Mouse (Mus musculus): ENCODE results near the gene Olfr1418. TPM values are rescaled to one million over a fixed set of nuclear protein-coding genes. Genes with fewer than 3 reads are reported as not detected.
"Not testable (repeated sequence)": the region's sequence is repeated elsewhere in the genome, so short reads cannot be mapped to it uniquely, and the experiment has no call there.

Gene Olfr1418
- total RNA-seq (2015; ENCODE audit: low replicate concordance) (not detected in 2 replicates), total RNA-seq (2017; ENCODE audit: low replicate concordance) (not detected in 2 replicates)

DNA sequence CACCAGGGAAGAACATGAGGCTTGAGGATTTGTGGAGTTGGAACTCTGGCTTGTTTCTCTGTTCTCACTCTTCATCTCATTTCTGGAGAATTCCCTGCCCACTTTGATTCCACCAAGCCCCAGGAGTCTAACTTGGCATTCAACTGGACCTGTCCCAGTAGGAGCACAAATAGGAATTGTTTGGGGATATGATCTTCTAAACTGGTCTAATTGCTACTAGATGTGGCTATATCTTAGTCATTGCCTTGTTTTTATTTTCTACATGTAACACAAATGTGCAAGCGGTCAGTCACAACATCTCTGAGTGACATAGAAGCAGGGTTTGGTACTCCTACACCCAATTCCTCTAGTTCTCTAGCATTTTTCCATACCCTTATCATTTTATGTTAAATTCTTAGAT lies at the start of gene Olfr1418:
Gene Olfr1418 (minus strand): TSS at position 101 of the 400 bp plus-strand sequence.
- ATAC-seq (replicated peaks; ENCODE audit: low FRiP score, poor library complexity, severe bottlenecking): no peak

DNA sequence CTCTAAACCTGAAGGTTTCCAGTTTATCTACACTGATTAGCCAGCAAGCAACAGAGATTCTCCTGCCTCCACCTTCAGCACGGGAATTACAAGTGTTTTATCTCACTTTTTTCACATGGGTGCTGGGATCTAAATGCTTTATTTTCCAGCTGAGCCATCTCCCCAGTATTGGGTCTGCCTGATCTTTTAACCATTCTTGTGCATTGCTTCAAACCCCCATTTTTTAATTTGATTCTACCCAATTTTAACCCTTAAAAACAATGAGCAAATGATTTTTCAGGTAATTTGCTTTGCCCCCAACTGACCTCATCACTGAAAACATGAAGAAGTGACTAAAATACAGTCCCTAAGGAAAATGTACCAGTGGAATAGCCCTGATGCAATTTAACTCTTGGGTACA lies 25.4 kb upstream of the Olfr1418 start, which contains the start of gene Olfr1420:
Gene Olfr1420 (plus strand): TSS at position 301 of the 400 bp plus-strand sequence.
- no peak for ATAC-seq (replicated peaks; ENCODE audit: low FRiP score, poor library complexity, severe bottlenecking)

DNA sequence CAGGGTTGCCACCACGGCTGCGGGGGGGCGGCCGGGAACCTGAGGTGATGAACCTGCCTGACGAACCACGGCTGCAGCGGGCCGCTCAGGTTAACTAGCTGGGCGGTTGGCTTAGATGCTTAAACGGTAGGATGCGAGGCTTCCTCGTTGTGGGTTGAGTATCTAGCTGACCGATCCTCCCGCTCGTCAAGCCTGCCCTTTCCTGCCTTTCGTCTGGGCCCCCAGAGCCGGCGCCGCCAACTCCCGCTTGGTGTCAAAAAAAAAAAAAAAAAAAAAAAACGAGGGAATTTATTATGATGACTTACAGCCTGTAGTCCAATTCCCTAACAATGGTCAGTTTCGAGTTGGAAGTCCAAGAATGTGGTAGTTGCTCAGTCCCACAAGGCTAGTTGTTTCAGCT lies 17.5 kb upstream of the Olfr1418 start:
- not testable (repeated sequence) for ATAC-seq (replicated peaks; ENCODE audit: low FRiP score, poor library complexity, severe bottlenecking)

DNA sequence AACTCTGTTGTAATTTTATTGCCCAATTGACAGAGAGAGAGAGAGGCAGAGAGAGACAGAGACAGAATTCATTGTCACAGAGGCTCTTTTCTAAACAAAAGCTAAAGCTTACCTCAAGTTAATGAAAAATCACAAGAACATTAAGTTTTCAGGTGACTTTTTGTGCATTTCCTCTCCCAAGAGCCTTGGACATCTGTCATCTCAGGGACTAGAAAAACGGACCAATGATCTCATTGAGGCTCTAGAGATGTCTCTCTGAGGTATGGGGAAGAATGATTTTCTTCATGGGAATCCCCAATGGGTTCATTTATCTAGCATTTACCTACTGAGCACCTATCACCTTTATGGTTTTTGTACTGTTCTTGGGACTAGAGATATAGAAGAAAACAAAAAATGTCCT lies 14.1 kb upstream of the Olfr1418 start, which contains the start of gene Olfr1419:
Gene Olfr1419 (minus strand): TSS at position 101 of the 400 bp plus-strand sequence.
- ATAC-seq (replicated peaks; ENCODE audit: low FRiP score, poor library complexity, severe bottlenecking): no peak

DNA sequence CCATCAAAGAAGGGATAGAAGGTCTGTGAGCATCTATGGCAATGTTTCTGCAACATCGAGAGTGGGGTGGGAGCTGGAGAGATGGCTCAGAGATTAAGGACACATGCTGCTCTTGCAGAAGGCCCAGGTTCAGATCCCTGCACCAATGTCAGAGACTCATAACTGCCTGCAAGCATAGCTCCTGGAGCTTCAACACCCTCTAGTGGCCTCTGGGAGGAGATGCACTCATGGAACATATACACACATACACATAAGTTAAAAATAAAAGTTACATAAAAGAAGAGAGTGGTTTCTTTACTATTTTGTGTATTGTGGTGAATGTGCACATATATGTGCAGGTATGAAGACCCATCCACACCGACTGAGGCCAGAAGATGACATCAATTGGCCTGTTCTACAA lies 7.0 kb upstream of the Olfr1418 start:
- ATAC-seq (replicated peaks; ENCODE audit: low FRiP score, poor library complexity, severe bottlenecking): no peak

DNA sequence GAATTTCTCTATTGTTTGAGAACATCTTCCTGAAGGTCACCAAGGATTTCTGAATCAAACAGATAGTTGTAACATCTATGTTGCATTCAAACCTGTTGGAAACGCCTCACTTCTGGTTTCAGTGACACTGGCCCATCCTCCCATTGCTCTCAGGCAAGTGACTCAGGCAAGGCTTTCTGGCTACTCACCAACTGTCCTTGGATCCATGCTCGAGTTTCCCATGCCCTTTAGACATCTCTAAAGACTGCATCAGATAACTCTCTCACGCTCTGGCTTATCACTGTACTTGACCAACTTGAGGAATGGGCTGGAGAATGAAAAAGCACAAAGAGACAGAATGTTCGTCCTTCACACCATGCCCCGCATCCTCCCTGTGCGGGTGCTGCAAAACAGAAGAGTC lies 4.4 kb downstream of the Olfr1418 start:
- no peak for ATAC-seq (replicated peaks; ENCODE audit: low FRiP score, poor library complexity, severe bottlenecking)

DNA sequence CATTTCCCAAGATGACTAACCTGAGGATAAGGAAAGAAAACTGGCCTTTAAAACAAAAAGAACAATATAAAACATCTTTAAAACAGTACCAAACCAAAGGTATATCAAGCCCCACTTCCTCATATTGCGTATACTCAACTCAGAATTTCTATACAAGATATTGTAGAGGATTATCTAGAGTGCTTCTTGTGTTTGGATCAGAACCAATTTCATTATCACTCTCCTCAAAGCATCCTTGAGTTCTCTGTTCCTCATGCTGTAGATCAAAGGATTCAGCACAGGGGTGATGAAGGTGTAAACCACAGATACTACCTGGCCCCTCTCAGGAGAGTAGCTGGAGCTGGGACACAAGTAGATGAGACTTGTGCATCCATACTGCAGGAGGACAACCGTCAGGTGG lies 6.0 kb downstream of the Olfr1418 start:
- no peak for ATAC-seq (replicated peaks; ENCODE audit: low FRiP score, poor library complexity, severe bottlenecking)

DNA sequence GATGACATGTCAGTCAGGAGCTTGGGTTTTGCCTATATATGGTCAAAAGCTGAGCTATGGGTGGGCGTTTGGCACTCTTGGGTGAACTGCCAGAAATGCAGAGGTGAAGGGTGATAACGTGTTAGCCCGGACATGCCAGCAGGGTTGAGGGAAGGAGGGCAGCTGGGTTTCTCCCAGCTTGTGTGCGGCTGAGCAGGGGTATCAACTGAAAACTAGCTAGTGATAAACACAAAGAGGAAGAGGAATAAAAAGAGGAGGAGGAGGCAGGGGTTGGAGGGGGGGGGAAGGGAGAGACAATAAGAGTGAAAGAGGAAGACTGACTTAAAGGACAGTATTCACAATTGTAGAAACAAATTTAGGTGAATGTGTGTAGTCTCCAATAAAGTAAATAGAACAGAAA lies 8.2 kb downstream of the Olfr1418 start:
- ATAC-seq (replicated peaks; ENCODE audit: low FRiP score, poor library complexity, severe bottlenecking): no peak

DNA sequence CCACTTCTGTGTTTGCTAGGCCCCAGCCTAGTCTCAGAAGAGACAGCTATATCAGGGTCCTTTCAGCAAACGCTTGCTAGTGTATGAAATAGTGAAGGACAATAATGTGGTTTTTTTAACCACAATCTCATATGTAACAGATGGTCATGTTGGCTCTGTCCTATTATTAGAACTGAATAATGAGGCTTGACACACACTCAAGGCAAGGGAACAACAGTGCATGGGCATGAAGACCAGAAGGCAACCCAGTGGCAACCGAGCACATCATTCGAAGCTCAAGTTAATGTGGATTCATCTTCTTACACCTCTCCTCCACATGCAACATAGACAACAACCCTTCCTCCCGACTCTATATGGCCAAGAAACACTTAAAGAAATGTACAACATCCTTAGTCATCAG lies 14.5 kb downstream of the Olfr1418 start:
- no peak for ATAC-seq (replicated peaks; ENCODE audit: low FRiP score, poor library complexity, severe bottlenecking)

DNA sequence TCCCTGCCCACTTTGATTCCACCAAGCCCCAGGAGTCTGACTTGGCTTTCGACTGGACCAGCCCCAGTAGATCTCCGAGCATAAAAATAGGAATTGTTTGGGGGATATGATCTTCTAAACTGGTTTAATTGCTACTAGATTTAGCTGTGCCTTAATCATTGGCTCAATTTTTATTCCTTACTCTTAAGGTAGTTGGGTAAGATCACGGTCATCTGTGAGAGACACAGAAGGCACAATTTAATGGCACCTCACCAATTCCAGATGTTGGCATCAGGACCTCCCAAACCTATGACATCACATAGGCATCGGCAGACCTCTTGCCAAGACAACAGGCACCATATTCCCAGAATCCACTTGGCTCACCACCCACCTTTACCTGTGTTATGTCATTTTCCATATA lies 21.7 kb downstream of the Olfr1418 start, which contains the start of gene Olfr1417:
Gene Olfr1417 (minus strand): TSS at position 101 of the 400 bp plus-strand sequence.
- no peak for ATAC-seq (replicated peaks; ENCODE audit: low FRiP score, poor library complexity, severe bottlenecking)

DNA sequence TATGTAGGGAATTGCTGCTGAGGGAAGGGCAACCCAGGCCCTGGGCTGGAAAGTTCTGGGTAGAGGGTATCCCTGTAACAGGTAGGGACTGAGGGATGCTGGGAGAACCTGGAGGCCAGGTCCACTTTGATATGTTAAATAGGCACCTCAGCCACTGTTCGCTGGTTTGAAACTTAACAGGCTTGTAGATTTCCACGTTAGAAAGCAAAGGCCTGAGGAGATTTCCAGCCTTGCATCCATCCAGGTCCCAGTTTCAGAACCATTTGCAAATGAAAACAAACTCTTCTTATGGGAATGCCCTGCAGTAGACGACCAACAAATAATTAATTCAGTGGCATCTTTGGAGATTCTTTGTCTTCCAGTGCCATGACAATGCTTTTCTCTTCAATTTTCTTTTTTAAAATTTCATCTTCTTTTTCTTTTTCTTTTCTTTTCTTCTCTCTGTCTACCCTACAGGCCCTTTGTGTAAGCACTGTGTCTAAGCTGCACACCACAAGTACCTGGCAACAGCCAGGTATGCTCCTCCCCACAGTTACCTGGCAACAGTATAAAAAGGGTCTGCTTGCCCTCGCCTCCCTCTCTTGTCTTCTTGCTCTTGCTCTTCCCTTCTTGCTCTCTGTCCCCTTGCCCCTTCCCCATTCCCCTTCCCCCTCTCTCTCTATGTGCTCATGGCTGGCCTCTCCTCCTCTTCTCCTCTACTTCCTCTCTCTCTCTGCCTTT lies 37.4 kb downstream of the Olfr1418 start:
- ATAC-seq (replicated peaks; ENCODE audit: low FRiP score, poor library complexity, severe bottlenecking): no peak

DNA sequence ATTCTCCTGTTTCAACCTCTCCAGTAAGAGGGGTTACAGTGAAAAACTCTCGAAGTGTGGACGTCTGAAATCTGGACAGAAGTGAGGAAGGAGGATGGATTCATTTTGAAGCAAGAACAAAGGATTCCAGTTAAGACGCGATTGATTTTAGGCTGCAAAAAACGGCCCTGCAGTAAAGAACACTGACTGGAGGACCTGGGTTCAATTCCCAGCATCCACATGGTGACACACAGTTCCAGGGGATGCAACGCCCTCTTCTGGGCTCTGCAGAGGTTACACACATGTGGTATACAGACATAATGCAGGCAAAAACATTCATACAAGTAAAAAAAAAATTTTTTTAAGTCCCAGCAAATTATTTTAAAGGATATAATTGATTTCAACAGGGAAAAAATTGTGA lies 40.7 kb downstream of the Olfr1418 start:
- ATAC-seq (replicated peaks; ENCODE audit: low FRiP score, poor library complexity, severe bottlenecking): no peak

DNA sequence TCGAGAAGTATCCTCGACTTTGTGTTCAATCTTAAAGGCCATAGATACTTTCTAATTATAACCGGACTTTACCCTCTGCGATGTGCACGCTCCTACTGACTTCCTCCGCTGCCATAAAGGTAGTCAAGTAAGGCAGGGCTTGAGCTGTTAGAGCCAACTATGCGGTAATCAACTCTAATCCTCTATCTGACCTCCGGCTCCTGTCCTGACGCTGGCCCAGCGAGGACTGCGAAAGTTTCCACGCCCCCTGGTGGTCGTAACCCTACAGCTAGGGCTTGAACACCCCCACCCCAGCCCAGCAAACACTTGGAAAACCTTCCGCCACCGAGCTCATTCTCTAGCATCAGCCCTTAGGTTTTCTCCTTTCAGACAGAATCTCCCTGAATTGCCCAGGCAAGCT lies 41.1 kb downstream of the Olfr1418 start:
- no peak for ATAC-seq (replicated peaks; ENCODE audit: low FRiP score, poor library complexity, severe bottlenecking)

DNA sequence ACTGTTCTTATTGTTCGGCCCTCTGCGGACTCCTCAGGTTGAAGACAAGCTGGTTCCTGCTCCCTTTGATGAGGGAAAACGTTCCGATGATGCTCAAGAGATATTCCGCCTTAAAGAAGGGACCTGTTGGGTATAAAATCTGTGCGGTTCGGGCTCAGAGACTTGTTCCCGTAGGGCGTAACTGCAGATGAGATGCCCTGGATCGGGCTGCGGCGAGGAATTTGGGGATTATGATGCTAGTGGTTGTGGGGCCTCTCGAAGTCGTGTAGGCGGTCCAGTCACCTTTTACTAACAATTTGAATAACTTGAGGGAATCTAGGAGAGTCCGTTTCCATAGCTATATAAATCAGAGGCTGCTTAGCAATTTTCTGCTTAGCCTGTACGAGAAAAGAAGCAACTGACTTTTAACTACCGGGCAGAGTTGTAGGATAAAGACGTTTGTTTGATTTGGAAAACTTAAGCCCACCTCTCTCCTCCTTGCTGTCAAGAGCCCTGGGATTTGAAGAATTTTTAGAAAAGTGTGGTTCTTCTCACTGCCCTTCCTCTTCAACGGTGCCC lies 41.6 kb downstream of the Olfr1418 start, which contains the start of gene Stx3:
Gene Stx3 (minus strand): TSS at position 261 of the 558 bp plus-strand sequence.
- no peak for ATAC-seq (replicated peaks; ENCODE audit: low FRiP score, poor library complexity, severe bottlenecking)

DNA sequence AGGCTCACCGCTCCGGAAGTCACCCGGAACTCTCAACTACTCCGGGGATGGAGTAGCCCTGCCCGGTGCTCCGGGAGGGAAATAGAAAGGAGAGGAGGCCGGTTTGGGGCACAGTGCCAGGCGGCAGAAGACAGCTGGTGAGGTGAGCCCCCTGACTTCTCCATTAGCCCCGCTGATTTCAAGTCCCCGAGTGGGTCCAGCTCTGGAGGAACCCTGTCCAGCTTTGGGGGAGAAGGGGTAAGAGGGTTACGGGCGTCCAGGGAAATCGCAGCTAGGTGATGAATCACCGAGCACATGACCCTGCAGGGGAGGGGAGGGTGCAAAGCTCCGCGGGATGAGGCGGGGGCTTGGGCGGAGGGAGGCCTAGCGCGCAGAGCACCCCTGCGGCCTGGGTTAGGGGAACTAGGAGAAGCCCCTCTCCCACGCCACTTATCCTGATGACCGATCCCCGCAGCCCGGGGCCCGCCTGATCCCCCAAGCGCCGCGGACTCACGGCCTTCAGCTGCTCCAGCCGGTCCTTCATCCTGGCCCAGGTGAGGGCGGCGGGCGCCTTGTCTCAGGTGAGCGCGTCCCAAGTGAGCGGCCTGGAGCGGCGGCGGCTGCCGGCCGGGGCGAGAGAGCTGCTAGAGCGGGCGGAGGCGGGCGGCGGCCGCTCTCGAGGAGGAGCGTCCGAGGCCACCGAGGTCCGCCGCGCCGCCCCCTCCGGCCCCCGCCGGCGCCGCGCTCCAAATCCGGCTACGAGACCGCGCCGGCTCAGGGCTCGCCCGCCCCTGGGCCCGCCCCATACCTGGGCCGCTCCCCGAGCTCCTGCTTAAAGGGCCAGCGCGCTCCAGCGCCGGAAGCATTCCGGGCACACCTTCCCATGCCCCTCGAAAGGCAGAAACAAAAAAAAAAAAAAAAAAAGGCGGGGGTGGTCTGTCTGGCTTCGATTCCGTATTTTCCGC lies 42.4 kb downstream of the Olfr1418 start:
- no peak for ATAC-seq (replicated peaks; ENCODE audit: low FRiP score, poor library complexity, severe bottlenecking)

DNA sequence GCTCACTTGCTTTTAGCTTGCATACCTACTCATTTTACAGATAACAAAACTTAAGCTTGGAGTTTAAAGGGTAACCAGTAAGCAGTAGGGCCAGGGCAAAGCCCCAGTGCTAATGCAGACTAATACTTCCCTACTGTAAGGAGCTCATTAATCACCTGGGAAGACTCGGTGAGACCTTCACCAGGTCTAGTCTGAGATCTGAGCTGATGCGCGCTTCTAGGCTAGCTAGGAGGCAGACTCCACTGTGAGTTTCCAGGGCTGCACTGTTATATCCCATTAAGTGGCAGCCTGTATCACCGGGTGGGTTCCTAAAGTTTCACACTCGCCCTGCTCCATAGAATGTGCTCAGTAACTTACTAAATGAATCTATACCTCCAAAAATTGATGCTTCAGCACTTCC lies 43.3 kb downstream of the Olfr1418 start:
- ATAC-seq (replicated peaks; ENCODE audit: low FRiP score, poor library complexity, severe bottlenecking): no peak

DNA sequence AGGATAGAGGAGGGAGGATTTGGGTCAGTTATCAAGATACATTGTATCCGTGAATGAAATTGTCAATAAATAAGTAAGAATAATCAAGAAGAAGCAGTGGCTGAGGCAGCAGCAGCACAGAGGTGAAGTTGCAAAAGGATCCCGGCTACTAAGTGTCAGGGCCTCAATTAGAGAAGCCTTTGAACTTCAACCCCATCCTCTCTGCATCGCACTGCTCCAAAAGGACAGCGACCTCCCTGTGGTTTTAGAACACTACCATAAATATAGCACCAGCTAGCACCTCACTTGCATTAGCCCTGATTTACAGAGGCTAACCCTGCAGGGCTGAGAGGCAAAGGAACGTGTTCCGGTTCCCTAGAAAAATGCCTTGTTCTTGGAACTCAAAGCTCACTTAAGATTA lies 44.2 kb downstream of the Olfr1418 start:
- no peak for ATAC-seq (replicated peaks; ENCODE audit: low FRiP score, poor library complexity, severe bottlenecking)

DNA sequence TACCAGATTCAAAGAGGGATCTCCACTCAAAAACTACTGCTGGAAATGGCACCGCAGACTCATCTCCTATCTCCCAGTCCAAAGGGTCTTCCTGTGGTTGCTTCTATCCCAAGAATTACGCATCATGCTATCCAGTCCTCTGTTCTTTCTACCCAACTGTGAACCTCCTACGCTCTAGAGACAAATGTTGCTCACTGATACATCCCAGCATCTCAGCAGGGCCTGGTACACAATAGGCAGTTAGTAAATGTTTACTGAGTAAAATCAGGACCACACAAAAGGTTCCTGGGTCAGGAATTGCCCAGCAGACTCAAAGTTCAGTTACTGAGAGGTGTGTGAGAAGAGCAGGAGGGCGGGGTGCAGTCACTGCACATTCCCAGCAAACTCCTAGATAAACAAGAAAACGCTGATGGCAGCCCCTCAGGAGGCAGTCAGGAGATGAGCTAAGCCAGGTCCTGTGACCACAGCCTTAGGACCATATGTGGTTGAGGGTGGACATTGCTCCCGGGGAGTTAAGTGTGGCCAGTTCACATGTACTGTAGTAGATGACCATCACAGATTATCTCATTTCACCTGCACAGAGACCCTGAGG lies 46.0 kb downstream of the Olfr1418 start:
- no peak for ATAC-seq (replicated peaks; ENCODE audit: low FRiP score, poor library complexity, severe bottlenecking)

DNA sequence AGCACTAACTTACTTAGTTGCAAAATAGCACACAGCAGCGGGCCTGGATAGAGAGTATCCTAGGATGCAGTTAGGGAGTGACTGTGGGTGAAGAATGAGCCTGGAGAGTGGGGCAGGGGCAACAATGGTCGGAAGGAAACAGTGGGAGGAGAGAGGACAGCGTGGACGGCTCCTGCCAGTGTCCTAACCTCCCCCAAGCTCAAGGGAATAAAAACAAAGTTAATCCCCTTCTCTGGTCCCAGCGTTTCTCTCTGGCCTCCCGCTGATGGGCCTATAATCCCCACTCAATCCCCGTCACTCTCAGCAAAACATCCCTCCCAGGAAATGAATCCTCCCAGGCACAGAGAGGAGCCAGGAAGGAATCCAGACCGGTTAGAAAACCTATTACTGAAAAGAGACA lies 47.2 kb downstream of the Olfr1418 start:
- ATAC-seq (replicated peaks; ENCODE audit: low FRiP score, poor library complexity, severe bottlenecking): no peak

DNA sequence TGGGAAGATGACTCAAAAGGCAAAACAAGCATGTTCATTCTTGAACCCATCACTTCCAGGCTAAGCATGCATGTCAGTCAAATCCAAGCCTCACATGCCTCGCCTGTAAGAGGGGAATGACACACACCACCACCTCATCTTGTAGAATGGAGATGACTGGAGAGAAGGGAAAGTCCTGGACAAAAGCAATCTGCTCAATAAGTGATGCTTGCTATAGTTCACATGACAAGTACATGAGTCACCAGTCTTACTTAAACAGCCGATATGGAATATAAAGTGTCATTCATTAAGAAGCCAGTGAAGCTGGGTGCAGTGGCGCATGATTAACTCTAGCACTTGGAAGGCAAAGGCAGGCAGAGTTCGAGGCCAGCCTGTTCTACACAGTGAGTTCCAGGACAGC lies 47.7 kb downstream of the Olfr1418 start:
- ATAC-seq (replicated peaks; ENCODE audit: low FRiP score, poor library complexity, severe bottlenecking): no peak
